Comparison of ENCODE assay signal across 19 mouse cellular contexts in genomic region chr1:24700241-24700640, GRCm38 (mm10). TPM values are rescaled to one million over a fixed set of nuclear protein-coding genes. Genes with fewer than 3 reads are reported as not detected.
A peak's percentile ranks its signal among the peaks of the same experiment; 100 is the strongest.
DNase-seq lines count a peak whose midpoint lies in the region; ATAC-seq and TF ChIP-seq lines count a peak whose summit lies in the region.
"Had no signal": no experiment of that assay in that cellular context is flagged by ENCODE, and none has a peak within 500 bp of the region (broad histone marks: within the 10 kb centered on the region; RNA-seq: fewer than 3 reads in every experiment).

No protein-coding gene starts in this region.

- H3K27ac ChIP-seq in kidney, embryonic 16.5 days (ENCODE audit: low read length): no peak overlapping the region
- peak overlapping the region; percentile 65 for H3K27ac ChIP-seq in brown adipose tissue, adult 24 weeks (replicated peaks; ENCODE audit: low read depth, low read length)
- no peak overlapping the region; the same call in 1 of the 2 replicates for H3K27ac ChIP-seq in liver, postnatal 0 days (ENCODE audit: low read depth)
- H3K27ac ChIP-seq: forebrain, embryonic 13.5 days; limb, embryonic 15.5 days; neural tube, embryonic 13.5 days had no signal

- no peak for ATAC-seq in kidney, embryonic 16.5 days (ENCODE audit: low FRiP score, low TSS enrichment)
- ATAC-seq in liver, postnatal 0 days: peak; percentile 75
- no peak for ATAC-seq in cerebellum, adult (ENCODE audit: insufficient number of reproducible peaks, low FRiP score, low TSS enrichment)
- ATAC-seq: forebrain, embryonic 13.5 days had no signal

- TF ChIP-seq CTCF in liver, postnatal 0 days (IDR thresholded peaks at IDR 0.05; ENCODE audit: low read depth): no peak

- WGBS in kidney, embryonic 16.5 days: 78% methylated on average over 5 of the region's 5 CpGs
- 55% methylated on average over 5 of the region's 5 CpGs for WGBS in liver, postnatal 0 days (ENCODE audit: insufficient replicate concordance)

- 0 out of 2 replicates have a peak, but pooled peaks cover 9% of the 10 kb centered on the region for H3K4me1 ChIP-seq in kidney, embryonic 16.5 days (ENCODE audit: insufficient read depth, low read length)
- peaks cover 6% of the 10 kb centered on the region for H3K4me1 ChIP-seq in brown adipose tissue, adult 24 weeks (ENCODE audit: control insufficient read depth, insufficient read depth, insufficient read length, low read length)
- H3K4me1 ChIP-seq in liver, postnatal 0 days (ENCODE audit: insufficient read depth): peaks cover 12% of the 10 kb centered on the region
- H3K4me1 ChIP-seq: forebrain, embryonic 13.5 days had no signal

- no peaks in the 10 kb centered on the region for H3K27me3 ChIP-seq in kidney, embryonic 16.5 days (ENCODE audit: insufficient read depth, low read length)
- no peaks in the 10 kb centered on the region for H3K27me3 ChIP-seq in liver, postnatal 0 days (ENCODE audit: insufficient read depth, low read length)
- H3K27me3 ChIP-seq: CH12.LX; forebrain, embryonic 13.5 days; limb, embryonic 15.5 days; neural tube, embryonic 13.5 days had no signal

- no peak overlapping the region for H3K9ac ChIP-seq in kidney, embryonic 16.5 days (replicated peaks; ENCODE audit: low read length)
- no peak overlapping the region for H3K9ac ChIP-seq in liver, postnatal 0 days (replicated peaks)
- H3K9ac ChIP-seq: forebrain, embryonic 13.5 days; limb, embryonic 15.5 days; neural tube, embryonic 13.5 days had no signal

- no peaks in the 10 kb centered on the region for H3K36me3 ChIP-seq in kidney, embryonic 16.5 days (ENCODE audit: insufficient read depth, low read length)
- H3K36me3 ChIP-seq in liver, postnatal 0 days (replicated peaks; ENCODE audit: insufficient read depth, low read length): no peaks in the 10 kb centered on the region; the same call in 1 of the 2 replicates
- H3K36me3 ChIP-seq: limb, embryonic 15.5 days; neural tube, embryonic 13.5 days had no signal

- no peak overlapping the region for H3K4me2 ChIP-seq in kidney, embryonic 16.5 days (replicated peaks; ENCODE audit: low read depth, low read length)
- no peak overlapping the region for H3K4me2 ChIP-seq in liver, postnatal 0 days (ENCODE audit: low read depth, low read length)
- H3K4me2 ChIP-seq: forebrain, embryonic 13.5 days; limb, embryonic 15.5 days; neural tube, embryonic 13.5 days had no signal

- intact Hi-C loops in gastrocnemius, postnatal 36 days (cut with DNase I): no loop called here

- no peaks in the 10 kb centered on the region for H3K9me3 ChIP-seq in kidney, embryonic 16.5 days (ENCODE audit: low read length)
- H3K9me3 ChIP-seq in liver, postnatal 0 days (ENCODE audit: low read length): no peaks in the 10 kb centered on the region
- H3K9me3 ChIP-seq: forebrain, embryonic 13.5 days; limb, embryonic 15.5 days; neural tube, embryonic 13.5 days had no signal

- no peak for TF ChIP-seq EP300 in liver, postnatal 0 days (IDR thresholded peaks at IDR 0.05; ENCODE audit: low read depth)

- no peak overlapping the region for H3K4me3 ChIP-seq in kidney, embryonic 16.5 days (ENCODE audit: low read length)
- H3K4me3 ChIP-seq in brown adipose tissue, adult 24 weeks (ENCODE audit: insufficient read depth, low read depth, low read length): no peak overlapping the region
- no peak overlapping the region for H3K4me3 ChIP-seq in liver, postnatal 0 days (ENCODE audit: low read depth, low read length)
- H3K4me3 ChIP-seq: forebrain, embryonic 13.5 days; limb, embryonic 15.5 days; neural tube, embryonic 13.5 days had no signal

- DNase-seq in gastrocnemius, adult 18-20 months (ENCODE audit: low spot score): peak; percentile 9
- no peak for DNase-seq in gastrocnemius, postnatal 36 days
- peak; percentile 65 for DNase-seq in kidney, adult 9 months
- DNase-seq in liver, postnatal 0 days: no peak
- no peak for DNase-seq in cerebellum, postnatal 25 days
- DNase-seq: adrenal gland, adult 2 months; cerebellum, adult 11 months; cerebellum, postnatal 14 days; heart, adult 18-20 months; lung, postnatal 36 days; right cerebral cortex, postnatal 14 days; thymus, postnatal 14 days had no signal

RNA-seq across cellular contexts. Expression of gene Lmbrd1, which starts 21.8 kb away (rescaled TPM):
- 10 to 100 TPM; 30.3 to 32.1 TPM for total RNA-seq in gastrocnemius, adult 18-20 months (2021)
- 10 to 100 TPM; 27.4 to 29.0 TPM for total RNA-seq in gastrocnemius, postnatal 36 days (2021)
- 34.2 and 40.9 TPM in 2 replicates for polyA plus RNA-seq in kidney, embryonic 16.5 days (2015; fragmentation: Nextera tagmentation; extraction: Ambion mirVana)
- polyA plus RNA-seq in brown adipose tissue, adult 24 weeks (2012; ENCODE audit: insufficient read depth, insufficient read length, missing spikeins): 43.1 and 58.2 TPM in 2 replicates
- polyA plus RNA-seq in liver, postnatal 0 days (2015; fragmentation: Nextera tagmentation; extraction: Ambion mirVana): 26.1 and 28.0 TPM in 2 replicates

Comparison
In these comparisons a context has a peak if more than half of its experiments do, and no peak if none do; other contexts are left out.
1. DNase-seq: peak in gastrocnemius, adult 18-20 months (single experiment) and kidney, adult 9 months (single experiment); none in gastrocnemius, postnatal 36 days (0 of 2), liver, postnatal 0 days (single experiment) and cerebellum, postnatal 25 days (0 of 2).